Comparison of ENCODE assay signal across 8 mouse cellular contexts in genomic region chr2:119299981-119300818, GRCm38 (mm10). TPM values are rescaled to one million over a fixed set of nuclear protein-coding genes. Genes with fewer than 3 reads are reported as not detected.
DNase-seq lines count a peak whose midpoint lies in the region; ATAC-seq lines count a peak whose summit lies in the region.

No protein-coding gene starts in this region.

- H3K9me3 ChIP-seq in forebrain, embryonic 12.5 days: no peaks in the 10 kb centered on the region
- no peaks in the 10 kb centered on the region for H3K9me3 ChIP-seq in limb, embryonic 10.5 days (replicated peaks)
- no peaks in the 10 kb centered on the region for H3K9me3 ChIP-seq in midbrain, embryonic 12.5 days

- H3K36me3 ChIP-seq in forebrain, embryonic 12.5 days (replicated peaks): peaks cover 39% of the 10 kb centered on the region
- peaks cover 44% of the 10 kb centered on the region for H3K36me3 ChIP-seq in limb, embryonic 10.5 days
- H3K36me3 ChIP-seq in midbrain, embryonic 12.5 days: peaks cover 34% of the 10 kb centered on the region
- H3K36me3 ChIP-seq in splenic B cell, adult 2 months (ENCODE audit: control insufficient read depth, insufficient read depth, low read length, poor library complexity, severe bottlenecking): 0 out of 2 replicates have a peak, but pooled peaks cover 4% of the 10 kb centered on the region

- no peak overlapping the region; the same call in 1 of the 2 replicates for H3K9ac ChIP-seq in forebrain, embryonic 12.5 days
- H3K9ac ChIP-seq in midbrain, embryonic 12.5 days (replicated peaks): peak overlapping the region; percentile 34; the same call in 1 of the 2 replicates

- ATAC-seq in forebrain, embryonic 12.5 days (ENCODE audit: low FRiP score): peak; percentile 82
- peak; percentile 85 for ATAC-seq in midbrain, embryonic 12.5 days (ENCODE audit: low FRiP score, low read depth)

- peaks cover 34% of the 10 kb centered on the region for H3K4me1 ChIP-seq in forebrain, embryonic 12.5 days
- peaks cover 43% of the 10 kb centered on the region for H3K4me1 ChIP-seq in limb, embryonic 10.5 days
- peaks cover 30% of the 10 kb centered on the region for H3K4me1 ChIP-seq in midbrain, embryonic 12.5 days

- peak overlapping the region; percentile 16 for H3K4me2 ChIP-seq in forebrain, embryonic 12.5 days
- peak overlapping the region; percentile 29; the same call in 1 of the 2 replicates for H3K4me2 ChIP-seq in midbrain, embryonic 12.5 days (replicated peaks)

- H3K27ac ChIP-seq in forebrain, embryonic 12.5 days: peak overlapping the region; percentile 61; the same call in 1 of the 2 replicates
- peak overlapping the region; percentile 69 for H3K27ac ChIP-seq in limb, embryonic 10.5 days
- peak overlapping the region; percentile 54 for H3K27ac ChIP-seq in midbrain, embryonic 12.5 days (replicated peaks)

- no peak overlapping the region for H3K4me3 ChIP-seq in forebrain, embryonic 12.5 days (replicated peaks)
- peak overlapping the region; percentile 20; the same call in 1 of the 2 replicates for H3K4me3 ChIP-seq in limb, embryonic 10.5 days
- H3K4me3 ChIP-seq in midbrain, embryonic 12.5 days: 0 out of 2 replicates have a peak overlapping the region, but pooled peaks have one; percentile 5

- 6% methylated on average over 15 of the region's 15 CpGs for WGBS in forebrain, embryonic 12.5 days
- WGBS in limb, embryonic 10.5 days: 7% methylated on average over 15 of the region's 15 CpGs
- 7% methylated on average over 13 of the region's 15 CpGs for WGBS in midbrain, embryonic 12.5 days

- peak; percentile 40 to 44 for DNase-seq in left cerebral cortex, adult 18-20 months (ENCODE audit: low spot score in 2 of 2)
- no peak for DNase-seq in left cerebral cortex, adult 8-10 months (ENCODE audit: low spot score in 2 of 2)
- DNase-seq in c-Kit-positive CD71-positive TER-119-positive erythroid progenitor cells, embryonic 14.5 days (ENCODE audit: low spot score): peak; percentile 96
- peak; percentile 92 for DNase-seq in heart, postnatal 4 days
- peak; percentile 88 for DNase-seq in limb, embryonic 10.5 days (ENCODE audit: low spot score)
- DNase-seq in splenic B cell, adult 2 months (ENCODE audit: low read depth, low spot score): peak; percentile 98

- H3K27me3 ChIP-seq in forebrain, embryonic 12.5 days: no peaks in the 10 kb centered on the region
- H3K27me3 ChIP-seq in limb, embryonic 10.5 days (ENCODE audit: low read depth, poor library complexity, severe bottlenecking): no peaks in the 10 kb centered on the region
- 0 out of 2 replicates have a peak, but pooled peaks cover 3% of the 10 kb centered on the region for H3K27me3 ChIP-seq in midbrain, embryonic 12.5 days
- H3K27me3 ChIP-seq in splenic B cell, adult 2 months (ENCODE audit: control insufficient read depth, insufficient read depth, low read length, poor library complexity, severe bottlenecking): no peaks in the 10 kb centered on the region

RNA-seq across cellular contexts. Expression of gene Vps18, which starts 11.7 kb away (rescaled TPM):
- total RNA-seq in left cerebral cortex, adult 18-20 months (2021): 10 to 100 TPM; 50.6 to 51.2 TPM
- total RNA-seq in left cerebral cortex, adult 8-10 months (2022): 10 to 100 TPM; 46.8 to 52.2 (median 49.4) TPM
- polyA plus RNA-seq in forebrain, embryonic 12.5 days (2016; fragmentation: Nextera tagmentation; extraction: Ambion mirVana): 25.5 and 27.4 TPM in 2 replicates
- 10 to 100 TPM; 13.9 to 14.0 TPM for total RNA-seq in heart, postnatal 4 days (2021)
- polyA plus RNA-seq in limb, embryonic 10.5 days (2016; fragmentation: Nextera tagmentation; extraction: Ambion mirVana): 23.0 and 26.9 TPM in 2 replicates
- 25.9 and 26.9 TPM in 2 replicates for polyA plus RNA-seq in midbrain, embryonic 12.5 days (2016; fragmentation: Nextera tagmentation; extraction: Ambion mirVana)

RNA-seq across cellular contexts. Expression of gene Dll4, which starts 25.4 kb away (rescaled TPM):
- 1 to 10 TPM; 1.6 to 2.3 TPM for total RNA-seq in left cerebral cortex, adult 18-20 months (2021)
- 1 to 10 TPM; 2.0 to 3.9 (median 3.0) TPM for total RNA-seq in left cerebral cortex, adult 8-10 months (2022)
- 3.5 and 3.8 TPM in 2 replicates for polyA plus RNA-seq in forebrain, embryonic 12.5 days (2016; fragmentation: Nextera tagmentation; extraction: Ambion mirVana)
- 10 to 100 TPM; 19.7 to 20.8 TPM for total RNA-seq in heart, postnatal 4 days (2021)
- polyA plus RNA-seq in limb, embryonic 10.5 days (2016; fragmentation: Nextera tagmentation; extraction: Ambion mirVana): 5.3 and 6.0 TPM in 2 replicates
- polyA plus RNA-seq in midbrain, embryonic 12.5 days (2016; fragmentation: Nextera tagmentation; extraction: Ambion mirVana): 4.4 and 5.0 TPM in 2 replicates

RNA-seq across cellular contexts. Expression of gene Rhov, which starts 29.1 kb away (rescaled TPM):
- 10 to 100 TPM; 11.6 to 11.8 TPM for total RNA-seq in left cerebral cortex, adult 18-20 months (2021)
- total RNA-seq in left cerebral cortex, adult 8-10 months (2022): 10 to 100 TPM; 11.1 to 12.5 (median 11.7) TPM
- polyA plus RNA-seq in forebrain, embryonic 12.5 days (2016; fragmentation: Nextera tagmentation; extraction: Ambion mirVana): 3.7 and 3.9 TPM in 2 replicates
- total RNA-seq in heart, postnatal 4 days (2021): not detected
- polyA plus RNA-seq in limb, embryonic 10.5 days (2016; fragmentation: Nextera tagmentation; extraction: Ambion mirVana): 2.7 and 7.6 TPM in 2 replicates
- polyA plus RNA-seq in midbrain, embryonic 12.5 days (2016; fragmentation: Nextera tagmentation; extraction: Ambion mirVana): 3.9 and 4.7 TPM in 2 replicates

RNA-seq across cellular contexts. Expression of gene Chac1, which starts 50.8 kb away (rescaled TPM):
- 1 to 10 TPM; 7.7 to 9.2 TPM for total RNA-seq in left cerebral cortex, adult 18-20 months (2021)
- total RNA-seq in left cerebral cortex, adult 8-10 months (2022): 10 to 100 TPM in 1 of 4 experiments, 1 to 10 TPM in 3; 6.9 to 10.9 (median 8.1) TPM
- 2.4 and 2.7 TPM in 2 replicates for polyA plus RNA-seq in forebrain, embryonic 12.5 days (2016; fragmentation: Nextera tagmentation; extraction: Ambion mirVana)
- total RNA-seq in heart, postnatal 4 days (2021): under 1 TPM; 0.43 to 0.81 TPM
- 0.62 and 0.86 TPM in 2 replicates for polyA plus RNA-seq in limb, embryonic 10.5 days (2016; fragmentation: Nextera tagmentation; extraction: Ambion mirVana)
- polyA plus RNA-seq in midbrain, embryonic 12.5 days (2016; fragmentation: Nextera tagmentation; extraction: Ambion mirVana): 0.88 and 1.1 TPM in 2 replicates

Comparison
In these comparisons a context has a peak if more than half of its experiments do, and no peak if none do; other contexts are left out.
1. DNase-seq: peak in left cerebral cortex, adult 18-20 months (2 of 2), c-Kit-positive CD71-positive TER-119-positive erythroid progenitor cells, embryonic 14.5 days (single experiment), heart, postnatal 4 days (single experiment), limb, embryonic 10.5 days (single experiment) and splenic B cell, adult 2 months (single experiment); none in left cerebral cortex, adult 8-10 months (0 of 2).
2. RNA of gene Dll4, which starts 25.4 kb away (total RNA-seq): 19.7 to 20.8 TPM in heart, postnatal 4 days; 2.0 to 3.9 TPM in left cerebral cortex, adult 8-10 months and 1.6 to 2.3 TPM in left cerebral cortex, adult 18-20 months; every median in the first group is over 4 times any median in the second.
3. RNA of gene Rhov, which starts 29.1 kb away (total RNA-seq): 11.1 to 12.5 TPM in left cerebral cortex, adult 8-10 months and 11.6 to 11.8 TPM in left cerebral cortex, adult 18-20 months; not detected in heart, postnatal 4 days; every median in the first group is over 10 times any median in the second.
4. Peak in every context shown above with its lines, with median percentiles within 50 percentile points of each other: H3K27ac ChIP-seq.